Mouse (Mus musculus): ENCODE results near the gene Ptges3l. TPM values are rescaled to one million over a fixed set of nuclear protein-coding genes. Genes with fewer than 3 reads are reported as not detected.
"Not testable (repeated sequence)": the region's sequence is repeated elsewhere in the genome, so short reads cannot be mapped to it uniquely, and the experiment has no call there.

Gene Ptges3l
- polyA plus RNA-seq (2012; fragmentation: generic; extraction: Trizol), result 58.8 TPM

DNA sequence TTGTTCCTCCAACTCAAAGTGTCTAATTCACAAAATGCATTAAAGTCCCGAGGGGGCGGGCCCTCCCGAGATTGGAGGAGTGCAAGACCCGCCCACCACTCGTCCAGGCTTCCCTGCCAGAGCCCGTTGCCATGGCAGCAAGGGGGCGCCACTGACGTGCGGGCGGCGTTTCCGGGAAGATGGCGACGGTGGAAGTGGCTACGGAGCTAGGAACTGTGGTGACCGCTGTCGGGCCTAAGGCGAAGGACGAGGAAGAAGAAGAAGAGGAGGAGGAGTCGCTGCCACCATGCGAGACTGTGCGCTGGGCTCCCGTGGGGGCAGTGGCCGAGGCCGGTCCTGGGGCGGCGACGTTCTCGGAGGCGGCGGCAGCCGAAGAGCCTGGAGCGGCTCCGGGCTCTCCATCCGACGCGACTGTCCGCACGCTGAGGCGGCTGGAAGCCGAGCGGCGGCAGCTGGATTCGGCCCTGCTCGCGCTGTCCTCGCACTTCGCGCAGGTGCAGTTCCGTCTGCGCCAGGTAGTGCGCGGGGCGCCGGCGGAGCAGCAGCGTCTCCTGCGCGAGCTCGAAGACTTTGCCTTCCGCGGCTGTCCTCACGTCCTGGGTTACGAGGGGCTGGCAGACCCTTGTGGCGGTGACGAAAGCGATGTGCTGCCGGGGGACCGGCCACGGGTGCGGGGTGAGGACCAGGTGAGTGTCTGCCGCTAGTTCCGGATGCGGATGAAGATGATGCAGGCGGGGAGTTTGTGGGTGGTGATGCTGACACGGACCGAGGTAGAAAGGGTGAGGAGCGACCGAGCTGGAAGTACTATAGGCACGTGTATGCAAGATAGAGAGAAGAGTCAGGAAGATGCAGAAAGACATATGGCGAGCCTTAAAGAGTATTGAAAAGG, at the start of gene Ptges3l, which contains the start of gene Rundc1:
Gene Ptges3l, minus strand, starts transcription at position 409 of the 889 bp plus-strand sequence.
Gene Rundc1, plus strand, starts transcription at position 161 of the 889 bp plus-strand sequence.
- TF ChIP-seq POLR2AphosphoS2 (IDR thresholded peaks at IDR 0.05; ENCODE audit: insufficient read length, low read depth), result peak; percentile 69
- TF ChIP-seq USF1 (IDR thresholded peaks at IDR 0.05; ENCODE audit: low read depth), result no peak
- TF ChIP-seq TCF12 (IDR thresholded peaks at IDR 0.05; ENCODE audit: insufficient read depth, poor library complexity, severe bottlenecking), result no peak
- TF ChIP-seq POLR2A (IDR thresholded peaks at IDR 0.05; ENCODE audit: insufficient read length, low read depth), result peak; percentile 79
- TF ChIP-seq E2F4 (IDR thresholded peaks at IDR 0.05; ENCODE audit: insufficient read depth), result no peak
- Histone ChIP-seq H3K27me3 (ENCODE audit: control insufficient read depth, insufficient read depth, insufficient read length) (no peaks in the 10 kb centered on the region), H3K36me3 (ENCODE audit: control insufficient read depth, insufficient read depth) (no peaks in the 10 kb centered on the region), H3K4me2 (ENCODE audit: low read depth) (peak within 1 kb of the TSS; percentile 98), H3K4me3 (peak within 1 kb of the TSS; percentile 66), H3K79me2 (ENCODE audit: control insufficient read depth, insufficient read depth) (peaks cover 27% of the 10 kb centered on the region), H3ac (ENCODE audit: control insufficient read depth, insufficient read length) (peak within 1 kb of the TSS; percentile 64)

DNA sequence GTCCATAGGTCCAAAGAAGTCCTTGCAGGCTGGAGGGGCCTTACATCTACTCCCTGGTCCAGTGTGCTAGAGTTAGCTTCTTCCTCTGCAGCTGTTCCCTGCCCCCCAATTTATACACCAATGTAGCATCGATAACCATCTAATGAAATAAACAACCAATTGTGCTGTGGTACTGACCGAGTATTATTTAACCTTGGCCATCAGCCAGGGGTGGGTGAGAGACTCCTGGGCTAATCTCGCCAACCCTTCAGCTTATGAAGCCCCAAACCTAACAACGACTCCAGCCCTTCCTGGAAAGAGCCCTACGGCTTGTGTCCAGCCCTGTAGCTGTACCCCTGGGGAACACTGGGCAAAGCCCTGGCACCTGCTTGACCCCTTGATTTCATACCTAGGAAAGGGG, 49.2 kb upstream of the Ptges3l start:
- no peaks in the 10 kb centered on the region for H3K36me3 ChIP-seq (ENCODE audit: control insufficient read depth, insufficient read depth)
- no peak overlapping the region for H3ac ChIP-seq (ENCODE audit: control insufficient read depth, insufficient read length)
- H3K4me2 ChIP-seq (ENCODE audit: low read depth), result no peak overlapping the region
- H3K27me3 ChIP-seq (ENCODE audit: control insufficient read depth, insufficient read depth, insufficient read length), result no peaks in the 10 kb centered on the region
- TF ChIP-seq POLR2AphosphoS2 (IDR thresholded peaks at IDR 0.05; ENCODE audit: insufficient read length, low read depth) (no peak), TCF3 (IDR thresholded peaks at IDR 0.05; ENCODE audit: insufficient read length, low read depth) (no peak), MYOG (IDR thresholded peaks at IDR 0.05; ENCODE audit: control insufficient read depth in 1 of 3, insufficient read depth in 1 of 3, insufficient read length in 2 of 3, low read depth in 2 of 3) (no peak), MYOD1 (IDR thresholded peaks at IDR 0.05; ENCODE audit: control insufficient read depth in 1 of 3, insufficient read length in 2 of 3, low read depth in 2 of 3) (no peak), E2F4 (IDR thresholded peaks at IDR 0.05; ENCODE audit: insufficient read depth) (no peak), CEBPB (IDR thresholded peaks at IDR 0.05; ENCODE audit: insufficient read depth, poor library complexity, severe bottlenecking) (no peak), USF1 (IDR thresholded peaks at IDR 0.05; ENCODE audit: low read depth) (no peak), MAX (IDR thresholded peaks at IDR 0.05; ENCODE audit: low read depth) (no peak), POLR2A (IDR thresholded peaks at IDR 0.05; ENCODE audit: insufficient read length, low read depth) (no peak), REST (IDR thresholded peaks at IDR 0.05; ENCODE audit: insufficient read depth, insufficient read length) (no peak), SRF (IDR thresholded peaks at IDR 0.05; ENCODE audit: control insufficient read depth, insufficient read length, low read depth) (no peak), TCF12 (IDR thresholded peaks at IDR 0.05; ENCODE audit: insufficient read depth, poor library complexity, severe bottlenecking) (no peak)
- H3K79me2 ChIP-seq (ENCODE audit: control insufficient read depth, insufficient read depth), result no peaks in the 10 kb centered on the region
- no peak overlapping the region for H3K4me3 ChIP-seq

DNA sequence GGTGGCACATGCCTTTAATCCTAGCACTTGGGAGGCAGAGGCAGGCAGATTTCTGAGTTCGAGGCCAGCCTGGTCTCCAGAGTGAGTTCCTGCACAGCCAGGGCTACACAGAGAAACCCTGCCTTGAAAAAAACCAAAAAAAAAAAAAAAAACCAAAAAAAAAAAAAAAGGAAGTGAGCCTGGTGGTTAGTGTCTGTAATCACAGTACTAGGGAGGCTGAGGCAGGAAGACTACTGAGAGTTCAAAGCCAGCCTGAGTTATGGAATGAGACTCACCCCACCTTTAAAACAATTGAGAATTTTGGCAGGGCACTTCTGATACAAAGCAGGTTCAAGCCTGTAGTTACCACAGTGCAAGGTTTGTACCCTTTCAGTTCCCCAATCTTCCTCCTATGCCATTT, 48.6 kb upstream of the Ptges3l start:
- not testable (repeated sequence) for H3K36me3 ChIP-seq (ENCODE audit: control insufficient read depth, insufficient read depth); H3K4me2 ChIP-seq (ENCODE audit: low read depth); H3K27me3 ChIP-seq (ENCODE audit: control insufficient read depth, insufficient read depth, insufficient read length); H3K79me2 ChIP-seq (ENCODE audit: control insufficient read depth, insufficient read depth); H3ac ChIP-seq (ENCODE audit: control insufficient read depth, insufficient read length); H3K4me3 ChIP-seq

DNA sequence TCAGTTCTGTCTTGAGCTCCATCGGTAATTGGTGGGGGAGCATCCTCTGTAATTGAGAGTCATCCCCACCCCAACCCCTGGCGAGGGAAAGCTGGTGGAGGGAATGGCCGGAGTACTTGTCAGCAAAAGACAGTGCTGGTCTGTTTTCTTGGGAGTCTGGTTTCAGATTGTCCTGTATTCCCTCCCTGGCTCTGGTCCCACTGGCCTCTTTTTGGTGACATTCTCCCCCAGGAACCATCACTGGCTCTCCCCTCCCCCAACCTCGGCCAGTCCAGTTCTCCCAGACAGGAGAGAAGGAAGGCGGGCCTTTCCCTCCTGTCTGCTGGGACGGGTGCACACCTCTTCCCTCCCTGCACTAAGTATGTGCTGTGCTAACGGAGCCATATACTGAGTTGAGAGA, 47.2 kb upstream of the Ptges3l start:
- no peak for TF ChIP-seq MAX (IDR thresholded peaks at IDR 0.05; ENCODE audit: low read depth)
- no peak for TF ChIP-seq POLR2A (IDR thresholded peaks at IDR 0.05; ENCODE audit: insufficient read length, low read depth)
- no peak for TF ChIP-seq TCF12 (IDR thresholded peaks at IDR 0.05; ENCODE audit: insufficient read depth, poor library complexity, severe bottlenecking)
- no peak for TF ChIP-seq MYOG (IDR thresholded peaks at IDR 0.05; ENCODE audit: control insufficient read depth in 1 of 3, insufficient read depth in 1 of 3, insufficient read length in 2 of 3, low read depth in 2 of 3)
- TF ChIP-seq POLR2AphosphoS2 (IDR thresholded peaks at IDR 0.05; ENCODE audit: insufficient read length, low read depth), result no peak
- no peaks in the 10 kb centered on the region for H3K27me3 ChIP-seq (ENCODE audit: control insufficient read depth, insufficient read depth, insufficient read length)
- no peaks in the 10 kb centered on the region for H3K36me3 ChIP-seq (ENCODE audit: control insufficient read depth, insufficient read depth)

DNA sequence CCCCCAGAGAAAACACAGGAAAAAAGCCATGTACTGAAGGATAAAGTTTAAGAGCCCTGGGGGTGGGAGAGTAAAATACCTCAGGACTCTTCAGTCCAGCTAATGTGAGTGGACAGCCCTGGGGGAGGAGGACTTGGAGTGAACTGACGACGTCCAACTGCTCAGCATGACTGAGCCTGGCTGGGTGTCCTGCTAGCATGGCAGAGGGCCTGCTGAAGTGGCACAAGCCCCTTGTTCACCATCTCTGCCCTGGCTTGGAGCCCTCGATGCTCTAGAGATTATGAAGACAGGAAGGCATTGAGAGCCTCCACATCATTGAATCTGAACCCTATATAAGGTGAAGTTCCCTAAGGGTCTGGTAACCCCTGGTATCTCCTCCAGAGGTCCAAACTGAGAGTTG, 46.8 kb upstream of the Ptges3l start:
- Histone ChIP-seq H3K79me2 (ENCODE audit: control insufficient read depth, insufficient read depth) (no peaks in the 10 kb centered on the region), H3ac (ENCODE audit: control insufficient read depth, insufficient read length) (no peak overlapping the region), H3K4me2 (ENCODE audit: low read depth) (no peak overlapping the region), H3K27me3 (ENCODE audit: control insufficient read depth, insufficient read depth, insufficient read length) (no peaks in the 10 kb centered on the region), H3K36me3 (ENCODE audit: control insufficient read depth, insufficient read depth) (no peaks in the 10 kb centered on the region), H3K4me3 (no peak overlapping the region)
- TF ChIP-seq MAX (IDR thresholded peaks at IDR 0.05; ENCODE audit: low read depth) (no peak), POLR2A (IDR thresholded peaks at IDR 0.05; ENCODE audit: insufficient read length, low read depth) (no peak), REST (IDR thresholded peaks at IDR 0.05; ENCODE audit: insufficient read depth, insufficient read length) (no peak)

More for the DNA sequence above, 47.2 kb upstream of the Ptges3l start:
- no peaks in the 10 kb centered on the region for H3K79me2 ChIP-seq (ENCODE audit: control insufficient read depth, insufficient read depth)
- H3ac ChIP-seq (ENCODE audit: control insufficient read depth, insufficient read length), result no peak overlapping the region
- H3K4me2 ChIP-seq (ENCODE audit: low read depth), result no peak overlapping the region
- no peak overlapping the region for H3K4me3 ChIP-seq

Data from myocyte (in vitro differentiated cells).